29 mouse cellular contexts compared by ENCODE assay signal in the genomic region with DNA sequence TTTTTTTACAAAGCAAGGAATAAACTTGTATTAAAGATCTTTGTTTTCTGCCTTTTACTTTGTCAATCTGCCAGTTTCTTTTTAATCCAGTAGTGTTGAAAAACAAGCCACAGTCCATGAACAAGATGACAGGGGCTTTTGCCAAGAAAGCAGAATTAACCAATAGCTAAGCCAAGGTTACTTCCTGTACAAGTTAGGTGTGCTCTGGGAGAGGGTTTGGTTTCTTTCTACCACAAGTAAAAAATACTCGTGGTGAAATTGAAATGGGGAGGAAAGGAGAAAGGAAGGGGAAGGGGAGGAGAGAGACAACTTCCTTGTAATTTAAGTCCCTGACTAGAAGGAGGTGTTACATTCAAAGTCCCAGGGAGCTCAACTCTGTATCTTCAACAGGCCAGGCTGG. TPM values are rescaled to one million over a fixed set of nuclear protein-coding genes. Genes with fewer than 3 reads are reported as not detected.
A peak's percentile ranks its signal among the peaks of the same experiment; 100 is the strongest.
DNase-seq lines count a peak whose midpoint lies in the region; ATAC-seq and TF ChIP-seq lines count a peak whose summit lies in the region.
"Had no signal": no experiment of that assay in that cellular context is flagged by ENCODE, and none has a peak within 500 bp of the region (broad histone marks: within the 10 kb centered on the region; RNA-seq: fewer than 3 reads in every experiment).

No protein-coding gene starts in this region.

- H3K4me3 ChIP-seq in gastrocnemius, adult 2 months, result no peak overlapping the region
- no peak overlapping the region for H3K4me3 ChIP-seq in liver, postnatal 0 days (ENCODE audit: low read depth, low read length)
- no peak overlapping the region for H3K4me3 ChIP-seq in liver, embryonic 12.5 days
- no peak overlapping the region for H3K4me3 ChIP-seq in hindbrain, embryonic 14.5 days (replicated peaks; ENCODE audit: low read length)
- H3K4me3 ChIP-seq: embryonic facial prominence, embryonic 13.5 days; forebrain, embryonic 10.5 days; heart, embryonic 10.5 days; heart, embryonic 15.5 days; hindbrain, embryonic 13.5 days; kidney, embryonic 15.5 days; limb, embryonic 12.5 days; liver, embryonic 13.5 days; megakaryocyte, embryonic 14.5 days; midbrain, embryonic 13.5 days had no signal

- no peaks in the 10 kb centered on the region for H3K4me1 ChIP-seq in liver, postnatal 0 days (ENCODE audit: insufficient read depth)
- no peaks in the 10 kb centered on the region for H3K4me1 ChIP-seq in liver, embryonic 12.5 days
- H3K4me1 ChIP-seq in hindbrain, embryonic 14.5 days (replicated peaks; ENCODE audit: control insufficient read depth, insufficient read depth, low read length), result no peaks in the 10 kb centered on the region
- H3K4me1 ChIP-seq: embryonic facial prominence, embryonic 13.5 days; forebrain, embryonic 10.5 days; hindbrain, embryonic 13.5 days; kidney, embryonic 15.5 days; limb, embryonic 12.5 days; liver, embryonic 13.5 days; midbrain, embryonic 13.5 days had no signal

- H3K9ac ChIP-seq in liver, postnatal 0 days (replicated peaks), result no peak overlapping the region
- H3K9ac ChIP-seq in liver, embryonic 12.5 days, result no peak overlapping the region
- H3K9ac ChIP-seq in hindbrain, embryonic 14.5 days, result no peak overlapping the region
- H3K9ac ChIP-seq: embryonic facial prominence, embryonic 13.5 days; heart, embryonic 15.5 days; hindbrain, embryonic 13.5 days; kidney, embryonic 15.5 days; limb, embryonic 12.5 days; liver, embryonic 13.5 days; lung, embryonic 14.5 days; midbrain, embryonic 13.5 days had no signal

- H3K27ac ChIP-seq in gastrocnemius, adult 2 months, result peak overlapping the region; percentile 72
- H3K27ac ChIP-seq in liver, postnatal 0 days (ENCODE audit: low read depth), result peak overlapping the region; percentile 44; the same call in 1 of the 2 replicates
- H3K27ac ChIP-seq in liver, embryonic 12.5 days, result no peak overlapping the region
- no peak overlapping the region for H3K27ac ChIP-seq in hindbrain, embryonic 14.5 days
- H3K27ac ChIP-seq: embryonic facial prominence, embryonic 13.5 days; forebrain, embryonic 10.5 days; heart, embryonic 10.5 days; heart, embryonic 15.5 days; hindbrain, embryonic 13.5 days; kidney, embryonic 15.5 days; limb, embryonic 12.5 days; liver, embryonic 13.5 days; midbrain, embryonic 13.5 days had no signal

- no peaks in the 10 kb centered on the region for H3K9me3 ChIP-seq in liver, postnatal 0 days (ENCODE audit: low read length)
- no peaks in the 10 kb centered on the region for H3K9me3 ChIP-seq in liver, embryonic 12.5 days (replicated peaks)
- H3K9me3 ChIP-seq in hindbrain, embryonic 14.5 days (ENCODE audit: control insufficient read depth, low read length), result no peaks in the 10 kb centered on the region
- H3K9me3 ChIP-seq: embryonic facial prominence, embryonic 13.5 days; forebrain, embryonic 10.5 days; G1E; heart, embryonic 10.5 days; heart, embryonic 15.5 days; hindbrain, embryonic 13.5 days; kidney, embryonic 15.5 days; limb, embryonic 12.5 days; liver, embryonic 13.5 days; megakaryocyte, embryonic 14.5 days; midbrain, embryonic 13.5 days had no signal

- ATAC-seq in liver, postnatal 0 days, result no peak
- no peak for ATAC-seq in liver, embryonic 12.5 days
- peak; percentile 84 for ATAC-seq in granulocyte monocyte progenitor cell, adult 5-6 weeks (replicated peaks; ENCODE audit: poor library complexity, severe bottlenecking)
- ATAC-seq in hindbrain, embryonic 14.5 days (ENCODE audit: low FRiP score), result no peak
- ATAC-seq: forebrain, embryonic 16.5 days; midbrain, embryonic 13.5 days had no signal

- TF ChIP-seq EP300 in liver, postnatal 0 days (IDR thresholded peaks at IDR 0.05; ENCODE audit: low read depth), result no peak

- intact Hi-C loops in gastrocnemius, adult 2 months (cut with DNase I), result loop anchor here (5.0 kb wide), 1 partner anchor 49 kb away; the partner anchor contains the start of gene Aplp2
- intact Hi-C loops in gastrocnemius, postnatal 36 days (cut with DNase I), result loop anchor here (5.0 kb wide), 1 partner anchor 129 kb away; no protein-coding TSS in a partner anchor

- H3K4me2 ChIP-seq in liver, postnatal 0 days (ENCODE audit: low read depth, low read length), result no peak overlapping the region
- H3K4me2 ChIP-seq in liver, embryonic 12.5 days, result no peak overlapping the region
- H3K4me2 ChIP-seq in hindbrain, embryonic 14.5 days (replicated peaks), result no peak overlapping the region
- H3K4me2 ChIP-seq: embryonic facial prominence, embryonic 13.5 days; heart, embryonic 15.5 days; hindbrain, embryonic 13.5 days; kidney, embryonic 15.5 days; limb, embryonic 12.5 days; liver, embryonic 13.5 days; lung, embryonic 14.5 days; midbrain, embryonic 13.5 days had no signal

- no peaks in the 10 kb centered on the region for H3K27me3 ChIP-seq in liver, postnatal 0 days (ENCODE audit: insufficient read depth, low read length)
- H3K27me3 ChIP-seq in liver, embryonic 12.5 days (replicated peaks), result no peaks in the 10 kb centered on the region
- no peaks in the 10 kb centered on the region for H3K27me3 ChIP-seq in hindbrain, embryonic 14.5 days (ENCODE audit: control insufficient read depth, insufficient read depth, low read length)
- H3K27me3 ChIP-seq: embryonic facial prominence, embryonic 13.5 days; heart, embryonic 15.5 days; hindbrain, embryonic 13.5 days; kidney, embryonic 15.5 days; limb, embryonic 12.5 days; liver, embryonic 13.5 days; midbrain, embryonic 13.5 days had no signal

- H3K36me3 ChIP-seq in liver, postnatal 0 days (replicated peaks; ENCODE audit: insufficient read depth, low read length), result peaks cover 58% of the 10 kb centered on the region
- peaks cover 97% of the 10 kb centered on the region for H3K36me3 ChIP-seq in liver, embryonic 12.5 days
- H3K36me3 ChIP-seq in hindbrain, embryonic 14.5 days (replicated peaks; ENCODE audit: control insufficient read depth, insufficient read depth), result peaks cover 97% of the 10 kb centered on the region

- no peak for DNase-seq in gastrocnemius, adult 2 months
- DNase-seq in gastrocnemius, postnatal 36 days, result no peak
- DNase-seq in liver, postnatal 0 days, result no peak
- no peak for DNase-seq in hindbrain, embryonic 14.5 days (ENCODE audit: low spot score)
- no peak for DNase-seq in T-cell, adult 2 months (ENCODE audit: low spot score)
- no peak for DNase-seq in layer of hippocampus, adult 9-10 months (ENCODE audit: low spot score)
- DNase-seq: adrenal gland, adult 8-10 months; cerebellum, adult 11-12 months; cerebellum, adult 9-11 months; kidney, adult 11 months; kidney, postnatal 4 days; liver, embryonic 13.5 days; lung, embryonic 14.5 days; lung, postnatal 14 days; thymus, postnatal 4 days had no signal

- TF ChIP-seq CTCF in gastrocnemius, adult 2 months (IDR thresholded peaks at IDR 0.05), result no peak
- TF ChIP-seq CTCF in liver, postnatal 0 days (IDR thresholded peaks at IDR 0.05; ENCODE audit: low read depth), result no peak

- 34% methylated on average over 1 of the region's 1 CpGs for WGBS in liver, postnatal 0 days (ENCODE audit: insufficient replicate concordance)
- 15% methylated on average over 1 of the region's 1 CpGs for WGBS in liver, embryonic 12.5 days (ENCODE audit: insufficient replicate concordance)
- 86% methylated on average over 1 of the region's 1 CpGs for WGBS in hindbrain, embryonic 14.5 days

RNA-seq across cellular contexts. Expression of gene St14, which starts 31.3 kb away (rescaled TPM):
- under 1 TPM in 1 of 2 experiments, not detected in 1; 0.08 TPM for total RNA-seq in gastrocnemius, adult 2 months (2021)
- not detected for total RNA-seq in gastrocnemius, postnatal 36 days (2021)
- polyA plus RNA-seq in liver, postnatal 0 days (2015; fragmentation: Nextera tagmentation; extraction: Ambion mirVana), result 0.69 and 0.99 TPM in 2 replicates
- polyA plus RNA-seq in liver, embryonic 12.5 days (2016; fragmentation: Nextera tagmentation; extraction: Ambion mirVana), result 0.28 and 0.38 TPM in 2 replicates
- total RNA-seq in granulocyte monocyte progenitor cell, adult 5-6 weeks (2014; fragmentation: Nextera tagmentation), result 6.2 and 7.1 TPM in 2 replicates
- 7.7 and 16.5 TPM in 2 replicates for total RNA-seq in granulocyte monocyte progenitor cell, adult 5-6 weeks (2017)
- polyA plus RNA-seq in hindbrain, embryonic 14.5 days (2014; fragmentation: Nextera tagmentation; extraction: Ambion mirVana), result 0.37 and 0.43 TPM in 2 replicates
- total RNA-seq: gastrocnemius, adult 8-10 months had no signal
- polyA plus RNA-seq: G1E had no signal

RNA-seq across cellular contexts. Expression of gene Aplp2, which starts 48.7 kb away (rescaled TPM):
- 100 to 1,000 TPM; 105 to 114 TPM for total RNA-seq in gastrocnemius, adult 2 months (2021)
- 100 to 1,000 TPM in 1 of 2 experiments, 10 to 100 TPM in 1; 95.8 to 118 TPM for total RNA-seq in gastrocnemius, postnatal 36 days (2021)
- 167 and 178 TPM in 2 replicates for polyA plus RNA-seq in liver, postnatal 0 days (2015; fragmentation: Nextera tagmentation; extraction: Ambion mirVana)
- 210 and 212 TPM in 2 replicates for polyA plus RNA-seq in liver, embryonic 12.5 days (2016; fragmentation: Nextera tagmentation; extraction: Ambion mirVana)
- 28.1 and 32.6 TPM in 2 replicates for total RNA-seq in granulocyte monocyte progenitor cell, adult 5-6 weeks (2014; fragmentation: Nextera tagmentation)
- total RNA-seq in granulocyte monocyte progenitor cell, adult 5-6 weeks (2017), result 34.1 and 34.9 TPM in 2 replicates
- polyA plus RNA-seq in hindbrain, embryonic 14.5 days (2014; fragmentation: Nextera tagmentation; extraction: Ambion mirVana), result 398 and 452 TPM in 2 replicates

Comparison
In these comparisons a context has a peak if more than half of its experiments do, and no peak if none do; other contexts are left out.
1. H3K27ac ChIP-seq: peak in gastrocnemius, adult 2 months (single experiment) and liver, postnatal 0 days (single experiment); none in liver, embryonic 12.5 days (single experiment) and hindbrain, embryonic 14.5 days (single experiment).
2. RNA of gene St14, which starts 31.3 kb away (total RNA-seq): 6.2 to 16.5 TPM in granulocyte monocyte progenitor cell, adult 5-6 weeks; not detected in gastrocnemius, postnatal 36 days and 0.08 TPM in gastrocnemius, adult 2 months; every median in the first group is over 4 times any median in the second.